Mouse (Mus musculus) urinary bladder, postnatal 4 days (tissue): Measurements from ENCODE around the gene Gm42715.
A peak's percentile ranks its signal among the peaks of the same experiment; 100 is the strongest.

ENCODE experiments used
- DNase-seq, 2 experiments: peaks; one replicate each; pipeline ENCODE4 v3.0.0; 2021 to 2022; ENCODE audit warnings: low spot score in 2 of 2

Gene Gm42715

GRCm38 (mm10) chr7:127585031-127585430, 65.6 kb downstream of the Gm42715 start:
- no peak for DNase-seq

DNA sequence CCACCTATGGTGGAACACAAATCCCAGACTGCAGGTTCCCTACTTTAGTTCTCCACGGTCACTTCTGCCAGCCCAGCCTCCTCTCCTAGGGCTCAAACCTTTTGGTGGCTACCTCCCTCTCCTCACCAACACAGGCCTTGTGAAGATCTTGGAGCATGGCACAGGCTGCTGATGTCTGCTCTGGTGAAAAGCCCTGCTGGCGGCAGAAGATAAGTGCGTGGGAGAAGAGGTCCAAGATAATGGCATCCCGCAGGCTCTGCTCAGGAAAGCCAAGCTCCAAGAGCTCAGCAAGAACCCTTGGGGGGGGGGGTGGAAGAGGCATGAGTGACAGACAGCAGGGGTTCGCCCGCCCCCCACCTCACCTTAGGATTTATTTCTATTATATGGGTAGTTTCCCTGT, 66.8 kb downstream of the Gm42715 start:
- no peak for DNase-seq

- no peak for DNase-seq
Observed at GRCm38 (mm10) chr7:127587196-127587595, 67.8 kb downstream of the Gm42715 start.

DNA sequence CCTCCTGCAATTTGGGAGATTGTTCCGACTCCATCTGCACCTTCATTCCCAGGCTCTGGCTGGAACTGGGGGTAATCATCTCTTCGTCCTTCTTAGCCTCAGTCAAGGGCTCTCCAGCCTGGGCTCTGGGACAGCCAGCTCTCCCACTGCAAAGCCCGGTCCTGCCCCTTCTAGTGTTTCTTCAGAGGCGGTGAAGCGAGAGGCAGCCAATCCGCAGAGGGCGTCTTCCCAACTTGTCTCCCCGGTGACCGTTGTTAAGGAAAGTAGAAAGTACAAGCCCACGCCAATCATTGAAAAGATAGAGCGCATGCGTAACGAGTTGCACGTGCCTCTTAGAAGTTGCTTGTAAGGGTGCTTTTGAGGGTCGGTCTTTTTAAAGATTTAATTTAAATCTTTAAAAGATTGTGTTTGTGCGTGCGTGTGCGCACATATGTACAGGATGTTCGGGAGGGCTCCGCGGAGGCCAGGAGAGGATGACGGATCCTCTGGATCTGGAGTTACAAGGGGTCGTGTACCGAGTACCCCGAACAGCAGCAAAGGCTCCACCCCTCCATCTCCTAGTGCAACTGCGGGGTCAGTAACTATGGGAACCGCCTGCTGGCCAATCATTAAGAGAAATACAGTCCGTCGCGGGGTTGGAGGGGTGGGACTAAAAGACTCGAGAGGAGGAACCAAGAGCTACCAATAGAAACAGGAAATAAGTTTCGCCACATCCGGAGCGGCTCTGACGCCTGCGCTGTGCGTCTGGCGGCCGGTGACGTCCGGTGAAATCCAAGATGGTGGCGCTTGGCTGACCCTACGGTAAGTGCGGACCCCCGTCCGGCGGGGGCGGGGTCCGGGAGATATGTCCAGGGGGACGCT, 68.9 kb downstream of the Gm42715 start, which contains the start of the genes Ccdc189 and Rnf40:
TSS of gene Ccdc189 (minus strand) at position 585 of the 861 bp plus-strand sequence.
TSS of gene Rnf40 (plus strand) at position 757 of the 861 bp plus-strand sequence.
- peak; percentile 90 to 92 for DNase-seq

DNA sequence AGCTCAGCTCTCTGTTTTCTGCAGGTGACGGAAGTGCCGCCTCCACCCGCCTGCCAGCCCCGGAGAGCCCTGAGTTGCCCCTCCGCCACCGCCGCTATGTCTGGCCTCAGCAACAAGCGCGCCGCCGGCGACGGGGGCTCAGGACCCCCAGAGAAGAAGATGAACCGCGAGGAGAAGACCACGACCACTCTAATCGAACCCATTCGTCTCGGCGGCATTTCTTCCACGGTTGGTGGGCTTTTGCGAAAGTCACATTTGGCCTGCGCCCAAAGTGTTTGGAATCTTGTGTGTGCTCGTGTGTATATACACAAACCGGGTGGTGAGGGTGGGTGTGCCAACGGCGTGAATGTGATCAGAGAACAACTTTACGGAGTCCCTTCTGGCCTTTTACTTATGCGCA, 69.5 kb downstream of the Gm42715 start:
- DNase-seq, result no peak

- no peak for DNase-seq
Observed at GRCm38 (mm10) chr7:127589637-127590036, 70.3 kb downstream of the Gm42715 start.

DNA sequence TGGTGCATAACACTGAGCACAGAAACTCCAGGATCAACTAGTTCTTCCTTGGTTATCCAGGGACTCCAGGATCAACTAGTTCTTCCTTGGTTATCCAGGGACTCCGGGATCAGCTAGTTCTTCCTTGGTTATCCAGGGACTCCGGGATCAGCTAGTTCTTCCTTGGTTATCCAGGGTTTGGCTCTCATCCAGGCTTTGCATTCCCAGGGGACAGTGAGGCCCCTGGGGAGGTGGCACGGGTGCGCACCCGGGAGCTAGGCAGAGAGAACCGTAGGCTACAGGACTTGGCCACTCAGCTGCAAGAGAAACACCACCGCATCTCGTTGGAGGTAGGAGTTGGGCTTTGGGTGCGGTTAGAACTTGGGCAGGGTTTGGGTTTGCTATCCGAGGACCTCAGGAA, 71.7 kb downstream of the Gm42715 start:
- no peak for DNase-seq

GRCm38 (mm10) chr7:127592575-127592974, 73.2 kb downstream of the Gm42715 start:
- DNase-seq, result no peak

GRCm38 (mm10) chr7:127596747-127597146, 77.4 kb downstream of the Gm42715 start:
- DNase-seq, result no peak

- DNase-seq, result no peak
Observed at GRCm38 (mm10) chr7:127600612-127601011, 81.2 kb downstream of the Gm42715 start.

DNA sequence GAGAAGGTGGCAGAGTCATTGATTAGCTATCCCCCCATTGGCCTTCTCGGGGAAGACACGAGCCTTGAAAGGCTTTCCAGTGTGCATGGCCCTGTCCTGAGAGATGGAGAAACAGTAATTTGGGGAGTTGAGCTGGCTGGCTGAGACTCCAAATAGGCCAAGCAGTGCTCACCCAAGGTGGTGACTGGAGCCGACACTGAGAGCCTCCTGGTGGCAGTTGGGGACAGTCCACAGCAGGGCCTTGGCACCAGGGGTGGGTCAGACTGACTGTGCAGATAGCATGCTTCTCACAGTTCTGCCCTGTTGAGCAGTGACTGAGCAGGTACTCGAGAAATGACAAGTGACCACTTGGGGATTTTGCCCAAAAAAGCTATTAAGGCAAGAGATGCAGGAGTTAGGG, 82.4 kb downstream of the Gm42715 start:
- no peak for DNase-seq

DNA sequence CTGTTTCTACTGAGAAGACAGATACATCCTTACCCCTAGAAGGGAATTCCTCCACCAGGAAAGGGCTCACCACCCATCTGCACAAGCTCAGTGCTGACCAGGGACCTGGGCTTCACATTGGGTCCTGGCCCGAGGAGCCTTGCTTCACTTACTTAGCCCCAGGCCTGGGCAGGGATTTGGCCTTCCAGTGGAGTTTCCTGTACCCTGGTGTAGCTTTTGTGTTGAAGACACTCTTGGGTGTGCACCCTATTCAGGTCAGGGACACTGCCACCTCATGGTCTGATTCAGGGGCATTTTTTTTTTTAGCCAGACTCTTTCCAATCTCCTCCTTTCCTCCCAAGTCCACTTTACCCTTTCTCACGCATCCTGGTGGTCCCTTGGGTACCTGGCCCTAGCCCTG, 83.5 kb downstream of the Gm42715 start:
- no peak for DNase-seq

GRCm38 (mm10) chr7:127604256-127604655, 84.9 kb downstream of the Gm42715 start:
- DNase-seq, result no peak

GRCm38 (mm10) chr7:127607150-127607549, 87.8 kb downstream of the Gm42715 start:
- DNase-seq, result no peak

DNA sequence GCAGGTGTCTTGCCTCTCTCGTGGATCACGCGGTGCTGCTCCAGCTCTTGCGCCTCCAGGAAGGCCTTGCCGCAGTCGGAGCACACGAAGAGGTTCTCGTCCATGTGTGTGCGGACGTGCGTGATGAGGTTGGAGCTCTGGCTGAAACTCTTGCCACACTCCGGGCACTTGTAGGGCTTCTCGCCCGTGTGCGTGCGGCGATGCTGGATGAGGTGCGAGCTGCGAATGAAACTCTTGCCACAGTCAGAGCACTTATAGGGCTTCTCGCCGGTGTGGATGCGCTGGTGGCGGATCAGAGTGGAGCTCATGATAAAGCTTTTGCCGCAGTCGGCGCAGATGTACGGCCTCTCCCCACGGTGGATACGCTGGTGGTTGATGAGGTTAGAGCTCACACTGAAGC, 91.6 kb downstream of the Gm42715 start:
- DNase-seq, result no peak

GRCm38 (mm10) chr7:127611561-127611960, 92.2 kb downstream of the Gm42715 start:
- DNase-seq, result no peak

DNA sequence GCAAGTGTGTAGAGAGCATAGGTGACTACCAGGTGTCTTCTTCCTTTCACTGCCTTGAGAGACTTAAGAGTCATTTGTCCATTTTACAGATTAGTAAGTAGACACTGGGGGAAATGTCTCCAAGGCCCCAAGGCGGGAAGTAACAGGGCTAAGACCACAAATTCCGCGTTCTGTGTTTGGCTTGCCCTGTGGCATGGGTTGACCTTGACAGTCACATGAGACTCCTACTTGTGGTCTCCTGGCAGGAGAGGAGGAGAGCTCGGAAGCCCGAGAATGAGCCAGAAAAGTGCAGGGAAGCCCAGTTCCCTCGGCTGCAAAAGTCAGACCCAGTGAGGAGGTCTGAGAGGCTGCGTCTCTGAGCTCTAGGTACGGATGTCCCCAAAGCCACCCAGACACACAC, 94.1 kb downstream of the Gm42715 start:
- no peak for DNase-seq

- no peak for DNase-seq
Observed at GRCm38 (mm10) chr7:127614091-127614490, 94.7 kb downstream of the Gm42715 start.

- peak in 1 of 2 experiments; percentile 50 for DNase-seq
Observed at GRCm38 (mm10) chr7:127614511-127614890, 95.1 kb downstream of the Gm42715 start.

- DNase-seq, result peak; percentile 75 to 78
Observed at GRCm38 (mm10) chr7:127614891-127615843, 95.8 kb downstream of the Gm42715 start, which contains the start of gene Zfp629. Zfp629 (minus strand) TSS chr7:127615797.

GRCm38 (mm10) chr7:127616336-127616735, 97.0 kb downstream of the Gm42715 start:
- DNase-seq, result no peak
